Mouse (Mus musculus): ENCODE data around the gene Cacna2d2.

DNA sequence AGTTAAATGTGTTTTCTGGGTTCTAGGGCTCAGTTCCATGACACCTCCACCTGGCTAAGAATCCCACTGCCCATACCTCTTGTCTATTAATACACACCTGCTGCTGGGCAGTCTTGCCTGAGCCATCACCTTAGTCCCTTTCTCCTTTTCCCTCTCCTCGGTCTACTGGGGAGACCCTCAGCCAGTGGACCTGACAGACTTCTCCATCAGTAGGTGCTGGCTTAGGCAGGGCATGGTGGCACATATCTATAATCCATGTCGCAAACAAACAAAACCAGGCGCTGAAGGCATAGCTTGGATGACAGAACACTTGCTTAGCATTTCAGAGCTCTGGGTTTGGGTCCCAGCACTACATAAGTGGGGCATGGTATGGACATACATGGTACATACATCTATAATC, 139.3 kb downstream of the Cacna2d2 start:
- no peak for TF ChIP-seq CTCF (IDR thresholded peaks at IDR 0.05; ENCODE audit: control insufficient read depth, insufficient read depth, insufficient replicate concordance, low read depth, low read length)
- no peak for TF ChIP-seq POLR2A (IDR thresholded peaks at IDR 0.05; ENCODE audit: control insufficient read depth, low read depth, low read length)
